Mouse (Mus musculus): ENCODE measurements around the gene Bmpr2. TPM values are rescaled to one million over a fixed set of nuclear protein-coding genes. Genes with fewer than 3 reads are reported as not detected.
A peak's percentile ranks its signal among the peaks of the same experiment; 100 is the strongest.

Bmpr2 gene
- polyA plus RNA-seq, 1 experiment from 2014 or later, result 6.2 TPM

- Histone ChIP-seq H3K27me3 (ENCODE audit: insufficient read depth, poor library complexity, severe bottlenecking) (no peaks in the 10 kb centered on the region), H3K4me1 (replicated peaks) (no peaks in the 10 kb centered on the region), H3K9me3 (no peaks in the 10 kb centered on the region), H3K27ac (no peak overlapping the region), H3K36me3 (peaks cover 37% of the 10 kb centered on the region), H3K4me3 (no peak overlapping the region)
- 80% methylated on average over 4 of the region's 4 CpGs for WGBS
- no peak for DNase-seq (ENCODE audit: low spot score)
Observed at GRCm38 (mm10) chr1:59812782-59813181, 49.6 kb downstream of the Bmpr2 start.

- H3K9me3 ChIP-seq, result no peaks in the 10 kb centered on the region
- H3K4me1 ChIP-seq (replicated peaks), result no peaks in the 10 kb centered on the region
- no peak for DNase-seq (ENCODE audit: low spot score)
- no peak overlapping the region for H3K27ac ChIP-seq
- H3K27me3 ChIP-seq (ENCODE audit: insufficient read depth, poor library complexity, severe bottlenecking), result no peaks in the 10 kb centered on the region
- no peak overlapping the region for H3K4me3 ChIP-seq
- H3K36me3 ChIP-seq, result peaks cover 52% of the 10 kb centered on the region
Observed at GRCm38 (mm10) chr1:59825421-59825820, 62.2 kb downstream of the Bmpr2 start.

- Histone ChIP-seq H3K4me3 (no peak overlapping the region), H3K9me3 (no peaks in the 10 kb centered on the region), H3K27me3 (ENCODE audit: insufficient read depth, poor library complexity, severe bottlenecking) (no peaks in the 10 kb centered on the region), H3K4me1 (replicated peaks) (no peaks in the 10 kb centered on the region), H3K27ac (no peak overlapping the region), H3K36me3 (peaks cover 41% of the 10 kb centered on the region)
- 93% methylated on average over 8 of the region's 8 CpGs for WGBS
- no peak for DNase-seq (ENCODE audit: low spot score)
Observed at GRCm38 (mm10) chr1:59826583-59826982, 63.4 kb downstream of the Bmpr2 start.

- H3K36me3 ChIP-seq, result peaks cover 21% of the 10 kb centered on the region
- no peak overlapping the region for H3K27ac ChIP-seq
- no peak for DNase-seq (ENCODE audit: low spot score)
- 89% methylated on average over 2 of the region's 2 CpGs for WGBS
- H3K4me1 ChIP-seq (replicated peaks), result 0 out of 2 replicates have a peak, but pooled peaks cover 6% of the 10 kb centered on the region
- H3K9me3 ChIP-seq, result no peaks in the 10 kb centered on the region
- H3K4me3 ChIP-seq, result no peak overlapping the region
- H3K27me3 ChIP-seq (ENCODE audit: insufficient read depth, poor library complexity, severe bottlenecking), result no peaks in the 10 kb centered on the region
Observed at GRCm38 (mm10) chr1:59829410-59829809, 66.2 kb downstream of the Bmpr2 start.

GRCm38 (mm10) chr1:59830194-59830593 is 67.0 kb downstream of the Bmpr2 start:
- Histone ChIP-seq H3K27me3 (ENCODE audit: insufficient read depth, poor library complexity, severe bottlenecking) (no peaks in the 10 kb centered on the region), H3K4me3 (no peak overlapping the region), H3K36me3 (peaks cover 18% of the 10 kb centered on the region), H3K4me1 (replicated peaks) (0 out of 2 replicates have a peak, but pooled peaks cover 6% of the 10 kb centered on the region), H3K9me3 (no peaks in the 10 kb centered on the region), H3K27ac (no peak overlapping the region)
- WGBS, result 81% methylated on average over 6 of the region's 6 CpGs
- no peak for DNase-seq (ENCODE audit: low spot score)

- 0 out of 2 replicates have a peak, but pooled peaks cover 6% of the 10 kb centered on the region for H3K4me1 ChIP-seq (replicated peaks)
- WGBS, result 6% methylated on average over 2 of the region's 2 CpGs
- H3K9me3 ChIP-seq, result no peaks in the 10 kb centered on the region
- H3K4me3 ChIP-seq, result no peak overlapping the region
- no peaks in the 10 kb centered on the region for H3K27me3 ChIP-seq (ENCODE audit: insufficient read depth, poor library complexity, severe bottlenecking)
- H3K36me3 ChIP-seq, result no peaks in the 10 kb centered on the region
- no peak overlapping the region for H3K27ac ChIP-seq
- peak; percentile 48 for DNase-seq (ENCODE audit: low spot score)
Observed at GRCm38 (mm10) chr1:59833723-59834122, 70.5 kb downstream of the Bmpr2 start.

- H3K4me3 ChIP-seq, result no peak overlapping the region
- no peaks in the 10 kb centered on the region for H3K27me3 ChIP-seq (ENCODE audit: insufficient read depth, poor library complexity, severe bottlenecking)
- H3K9me3 ChIP-seq, result no peaks in the 10 kb centered on the region
- 0 out of 2 replicates have a peak, but pooled peaks cover 4% of the 10 kb centered on the region for H3K4me1 ChIP-seq (replicated peaks)
- DNase-seq (ENCODE audit: low spot score), result no peak
- WGBS, result 79% methylated on average over 8 of the region's 8 CpGs
- peaks cover 81% of the 10 kb centered on the region for H3K36me3 ChIP-seq
- no peak overlapping the region for H3K27ac ChIP-seq
Observed at GRCm38 (mm10) chr1:59848327-59848726, 85.1 kb downstream of the Bmpr2 start.

- Histone ChIP-seq H3K4me1 (replicated peaks) (no peaks in the 10 kb centered on the region), H3K4me3 (no peak overlapping the region), H3K27me3 (ENCODE audit: insufficient read depth, poor library complexity, severe bottlenecking) (no peaks in the 10 kb centered on the region), H3K27ac (no peak overlapping the region), H3K36me3 (peaks cover 84% of the 10 kb centered on the region), H3K9me3 (no peaks in the 10 kb centered on the region)
- WGBS, result 91% methylated on average over 1 of the region's 1 CpGs
- no peak for DNase-seq (ENCODE audit: low spot score)
Observed at GRCm38 (mm10) chr1:59859046-59859445, 95.8 kb downstream of the Bmpr2 start.

- no peak overlapping the region for H3K4me3 ChIP-seq
- no peaks in the 10 kb centered on the region for H3K9me3 ChIP-seq
- no peaks in the 10 kb centered on the region for H3K27me3 ChIP-seq (ENCODE audit: insufficient read depth, poor library complexity, severe bottlenecking)
- H3K4me1 ChIP-seq (replicated peaks), result no peaks in the 10 kb centered on the region
- H3K36me3 ChIP-seq, result peaks cover 95% of the 10 kb centered on the region
- no peak overlapping the region for H3K27ac ChIP-seq
- 95% methylated on average over 1 of the region's 1 CpGs for WGBS
- no peak for DNase-seq (ENCODE audit: low spot score)
Observed at GRCm38 (mm10) chr1:59862144-59862543, 98.9 kb downstream of the Bmpr2 start.

GRCm38 (mm10) chr1:59868041-59868440 is 104.8 kb downstream of the Bmpr2 start:
- Histone ChIP-seq H3K4me1 (replicated peaks) (no peaks in the 10 kb centered on the region), H3K4me3 (no peak overlapping the region), H3K27me3 (ENCODE audit: insufficient read depth, poor library complexity, severe bottlenecking) (no peaks in the 10 kb centered on the region), H3K36me3 (peaks cover 84% of the 10 kb centered on the region), H3K9me3 (no peaks in the 10 kb centered on the region), H3K27ac (no peak overlapping the region)
- 96% methylated on average over 5 of the region's 5 CpGs for WGBS
- DNase-seq (ENCODE audit: low spot score), result no peak

GRCm38 (mm10) chr1:59874023-59874422 is 110.8 kb downstream of the Bmpr2 start:
- no peak for DNase-seq (ENCODE audit: low spot score)
- H3K27ac ChIP-seq, result no peak overlapping the region
- H3K36me3 ChIP-seq, result peaks cover 40% of the 10 kb centered on the region
- no peaks in the 10 kb centered on the region for H3K27me3 ChIP-seq (ENCODE audit: insufficient read depth, poor library complexity, severe bottlenecking)
- H3K4me1 ChIP-seq (replicated peaks), result no peaks in the 10 kb centered on the region
- H3K9me3 ChIP-seq, result no peaks in the 10 kb centered on the region
- H3K4me3 ChIP-seq, result no peak overlapping the region
- WGBS, result 95% methylated on average over 3 of the region's 3 CpGs

- Histone ChIP-seq H3K27ac (no peak overlapping the region), H3K27me3 (ENCODE audit: insufficient read depth, poor library complexity, severe bottlenecking) (no peaks in the 10 kb centered on the region), H3K36me3 (peaks cover 27% of the 10 kb centered on the region), H3K4me3 (no peak overlapping the region), H3K4me1 (replicated peaks) (0 out of 2 replicates have a peak, but pooled peaks cover 3% of the 10 kb centered on the region), H3K9me3 (no peaks in the 10 kb centered on the region)
- WGBS, result 92% methylated on average over 7 of the region's 7 CpGs
- DNase-seq (ENCODE audit: low spot score), result no peak
Observed at GRCm38 (mm10) chr1:59878098-59878497, 114.9 kb downstream of the Bmpr2 start.

GRCm38 (mm10) chr1:59883349-59884134 is 120.3 kb downstream of the Bmpr2 start:
- Histone ChIP-seq H3K9me3 (no peaks in the 10 kb centered on the region), H3K4me1 (replicated peaks) (peaks cover 12% of the 10 kb centered on the region; the same call in 1 of the 2 replicates), H3K36me3 (peaks cover 16% of the 10 kb centered on the region), H3K4me3 (no peak overlapping the region), H3K27me3 (ENCODE audit: insufficient read depth, poor library complexity, severe bottlenecking) (no peaks in the 10 kb centered on the region), H3K27ac (no peak overlapping the region)
- 34% methylated on average over 3 of the region's 3 CpGs for WGBS
- DNase-seq (ENCODE audit: low spot score), result peak; percentile 59

Data from hindbrain, embryonic 10.5 days (tissue).